Mouse (Mus musculus): ENCODE data around the gene Rdh19. TPM values are rescaled to one million over a fixed set of nuclear protein-coding genes. Genes with fewer than 3 reads are reported as not detected.
"Not testable (repeated sequence)": the region's sequence is repeated elsewhere in the genome, so short reads cannot be mapped to it uniquely, and the experiment has no call there.

Gene Rdh19
- polyA plus RNA-seq, 1 experiment, result not detected

GRCm38 (mm10) chr10:127877681-127878080, 28.0 kb downstream of the Rdh19 start:
- TF ChIP-seq POLR2A (IDR thresholded peaks at IDR 0.05; ENCODE audit: insufficient read depth, low read depth, low read length) (no peak), CTCF (IDR thresholded peaks at IDR 0.05; ENCODE audit: insufficient read depth, low read depth, low read length) (no peak)

GRCm38 (mm10) chr10:127878262-127879057, 28.7 kb downstream of the Rdh19 start:
- TF ChIP-seq CTCF (IDR thresholded peaks at IDR 0.05; ENCODE audit: insufficient read depth, low read depth, low read length) (no peak), POLR2A (IDR thresholded peaks at IDR 0.05; ENCODE audit: insufficient read depth, low read depth, low read length) (no peak)
- Histone ChIP-seq H3K4me3 (ENCODE audit: insufficient read depth, low read depth, low read length) (no peak overlapping the region), H3K27ac (ENCODE audit: insufficient read depth, low read depth, low read length) (no peak overlapping the region), H3K4me1 (ENCODE audit: control insufficient read depth, insufficient read depth, low read length) (no peaks in the 10 kb centered on the region)
- WGBS, result 83% methylated on average over 3 of the region's 3 CpGs

More at GRCm38 (mm10) chr10:127877681-127878080, 28.0 kb downstream of the Rdh19 start:
- no peak overlapping the region for H3K27ac ChIP-seq (ENCODE audit: insufficient read depth, low read depth, low read length)
- H3K4me1 ChIP-seq (ENCODE audit: control insufficient read depth, insufficient read depth, low read length), result no peaks in the 10 kb centered on the region
- no peak overlapping the region for H3K4me3 ChIP-seq (ENCODE audit: insufficient read depth, low read depth, low read length)
- WGBS, result 68% methylated on average over 2 of the region's 2 CpGs

GRCm38 (mm10) chr10:127879155-127879688, 29.5 kb downstream of the Rdh19 start:
- 73% methylated on average over 3 of the region's 3 CpGs for WGBS
- TF ChIP-seq CTCF (IDR thresholded peaks at IDR 0.05; ENCODE audit: insufficient read depth, low read depth, low read length), result no peak
- TF ChIP-seq POLR2A (IDR thresholded peaks at IDR 0.05; ENCODE audit: insufficient read depth, low read depth, low read length), result no peak
- H3K4me3 ChIP-seq (ENCODE audit: insufficient read depth, low read depth, low read length), result no peak overlapping the region

GRCm38 (mm10) chr10:127881041-127881440, 31.3 kb downstream of the Rdh19 start:
- Histone ChIP-seq H3K27ac (ENCODE audit: insufficient read depth, low read depth, low read length) (no peak overlapping the region), H3K4me1 (ENCODE audit: control insufficient read depth, insufficient read depth, low read length) (no peaks in the 10 kb centered on the region), H3K4me3 (ENCODE audit: insufficient read depth, low read depth, low read length) (no peak overlapping the region)
- 65% methylated on average over 4 of the region's 4 CpGs for WGBS
- TF ChIP-seq CTCF (IDR thresholded peaks at IDR 0.05; ENCODE audit: insufficient read depth, low read depth, low read length), result no peak
- no peak for TF ChIP-seq POLR2A (IDR thresholded peaks at IDR 0.05; ENCODE audit: insufficient read depth, low read depth, low read length)

More at GRCm38 (mm10) chr10:127879155-127879688, 29.5 kb downstream of the Rdh19 start:
- H3K4me1 ChIP-seq (ENCODE audit: control insufficient read depth, insufficient read depth, low read length), result no peaks in the 10 kb centered on the region
- no peak overlapping the region for H3K27ac ChIP-seq (ENCODE audit: insufficient read depth, low read depth, low read length)

- H3K4me3 ChIP-seq (ENCODE audit: insufficient read depth, low read depth, low read length), result no peak overlapping the region
- H3K27ac ChIP-seq (ENCODE audit: insufficient read depth, low read depth, low read length), result no peak overlapping the region
- H3K4me1 ChIP-seq (ENCODE audit: control insufficient read depth, insufficient read depth, low read length), result no peaks in the 10 kb centered on the region
- 61% methylated on average over 1 of the region's 1 CpGs for WGBS
- TF ChIP-seq POLR2A (IDR thresholded peaks at IDR 0.05; ENCODE audit: insufficient read depth, low read depth, low read length) (no peak), CTCF (IDR thresholded peaks at IDR 0.05; ENCODE audit: insufficient read depth, low read depth, low read length) (no peak)
These were observed 36.8 kb downstream of the Rdh19 start for GRCm38 (mm10) chr10:127886551-127886950.

GRCm38 (mm10) chr10:127886971-127887370, 37.2 kb downstream of the Rdh19 start:
- Histone ChIP-seq H3K4me1 (ENCODE audit: control insufficient read depth, insufficient read depth, low read length) (no peaks in the 10 kb centered on the region), H3K27ac (ENCODE audit: insufficient read depth, low read depth, low read length) (no peak overlapping the region), H3K4me3 (ENCODE audit: insufficient read depth, low read depth, low read length) (no peak overlapping the region)
- 85% methylated on average over 4 of the region's 4 CpGs for WGBS
- TF ChIP-seq CTCF (IDR thresholded peaks at IDR 0.05; ENCODE audit: insufficient read depth, low read depth, low read length) (no peak), POLR2A (IDR thresholded peaks at IDR 0.05; ENCODE audit: insufficient read depth, low read depth, low read length) (no peak)

GRCm38 (mm10) chr10:127888605-127889004, 38.9 kb downstream of the Rdh19 start, which contains the start of gene Rdh7:
Rdh7 (minus strand) TSS chr10:127888817.
- no peak within 1 kb of the TSS for H3K4me3 ChIP-seq (ENCODE audit: insufficient read depth, low read depth, low read length)
- no peak within 1 kb of the TSS for H3K27ac ChIP-seq (ENCODE audit: insufficient read depth, low read depth, low read length)
- TF ChIP-seq POLR2A (IDR thresholded peaks at IDR 0.05; ENCODE audit: insufficient read depth, low read depth, low read length) (no peak), CTCF (IDR thresholded peaks at IDR 0.05; ENCODE audit: insufficient read depth, low read depth, low read length) (no peak)
- no peaks in the 10 kb centered on the region for H3K4me1 ChIP-seq (ENCODE audit: control insufficient read depth, insufficient read depth, low read length)

GRCm38 (mm10) chr10:127891481-127891880, 41.8 kb downstream of the Rdh19 start:
- no peak overlapping the region for H3K4me3 ChIP-seq (ENCODE audit: insufficient read depth, low read depth, low read length)
- TF ChIP-seq CTCF (IDR thresholded peaks at IDR 0.05; ENCODE audit: insufficient read depth, low read depth, low read length) (no peak), POLR2A (IDR thresholded peaks at IDR 0.05; ENCODE audit: insufficient read depth, low read depth, low read length) (no peak)
- whole genome bisulfite sequencing, result 85% methylated on average over 1 of the region's 1 CpGs

GRCm38 (mm10) chr10:127893163-127894022, 43.7 kb downstream of the Rdh19 start:
- not testable (repeated sequence) for H3K27ac ChIP-seq (ENCODE audit: insufficient read depth, low read depth, low read length); H3K4me3 ChIP-seq (ENCODE audit: insufficient read depth, low read depth, low read length); H3K4me1 ChIP-seq (ENCODE audit: control insufficient read depth, insufficient read depth, low read length)
- WGBS, result 70% methylated on average over 5 of the region's 5 CpGs

More at GRCm38 (mm10) chr10:127891481-127891880, 41.8 kb downstream of the Rdh19 start:
- Histone ChIP-seq H3K27ac (ENCODE audit: insufficient read depth, low read depth, low read length) (no peak overlapping the region), H3K4me1 (ENCODE audit: control insufficient read depth, insufficient read depth, low read length) (no peaks in the 10 kb centered on the region)

Data from olfactory bulb, adult 2 months (tissue).